Mouse (Mus musculus) lung, postnatal 14 days (tissue): ENCODE data around the gene Chchd6.

Experiments
- DNase-seq: peaks from one replicate; pipeline ENCODE4 v3.0.0; 2021

Chchd6 gene

GRCm38 (mm10) chr6:89584634-89585409 lies 10.6 kb downstream of the Chchd6 start:
- no peak for DNase-seq

DNA sequence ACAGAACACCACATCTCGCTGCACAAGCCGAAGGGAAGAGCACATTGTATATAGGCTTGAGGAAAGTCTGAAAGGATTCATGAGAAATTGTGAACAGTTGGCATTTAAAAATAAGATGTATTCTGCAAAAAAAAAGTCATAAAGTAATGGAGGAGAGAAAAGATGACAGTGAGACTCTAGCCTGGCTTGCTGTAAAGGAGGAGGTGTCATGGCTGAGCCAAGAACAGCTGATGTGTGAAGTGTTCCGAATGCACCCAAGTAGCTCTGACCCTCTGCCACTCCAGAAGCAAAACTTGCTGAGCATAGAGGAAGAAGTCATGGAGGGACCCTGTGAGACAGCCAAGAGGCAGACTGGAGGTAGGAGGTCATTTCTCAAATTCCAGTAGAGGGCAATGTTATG lies 12.3 kb downstream of the Chchd6 start:
- DNase-seq: no peak

- DNase-seq: no peak
Observed at GRCm38 (mm10) chr6:89574641-89575040, 20.8 kb downstream of the Chchd6 start.

GRCm38 (mm10) chr6:89573768-89574167 lies 21.7 kb downstream of the Chchd6 start:
- no peak for DNase-seq

- DNase-seq: no peak
Observed at GRCm38 (mm10) chr6:89572921-89573636, 22.4 kb downstream of the Chchd6 start.

GRCm38 (mm10) chr6:89569370-89569769 lies 26.1 kb downstream of the Chchd6 start:
- no peak for DNase-seq

DNA sequence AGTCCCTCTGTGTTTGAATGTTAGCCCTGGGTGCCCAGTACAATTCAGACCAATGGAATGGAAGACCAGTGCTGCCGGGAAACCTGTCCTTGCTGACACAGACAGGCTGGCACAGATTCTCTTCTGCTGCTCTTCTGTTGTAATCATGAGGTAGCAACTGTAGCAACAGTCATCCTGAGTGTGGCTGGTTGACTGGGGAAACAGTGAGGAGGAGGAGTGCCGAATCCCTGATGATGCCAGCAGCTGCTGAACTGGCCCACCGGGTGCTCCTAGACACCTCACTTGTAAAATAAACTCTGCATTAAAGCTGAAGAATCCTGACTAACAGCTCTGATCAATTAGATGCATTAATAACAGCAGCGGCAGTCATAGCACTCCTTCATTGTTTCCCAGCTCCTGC lies 28.7 kb downstream of the Chchd6 start:
- DNase-seq: no peak

DNA sequence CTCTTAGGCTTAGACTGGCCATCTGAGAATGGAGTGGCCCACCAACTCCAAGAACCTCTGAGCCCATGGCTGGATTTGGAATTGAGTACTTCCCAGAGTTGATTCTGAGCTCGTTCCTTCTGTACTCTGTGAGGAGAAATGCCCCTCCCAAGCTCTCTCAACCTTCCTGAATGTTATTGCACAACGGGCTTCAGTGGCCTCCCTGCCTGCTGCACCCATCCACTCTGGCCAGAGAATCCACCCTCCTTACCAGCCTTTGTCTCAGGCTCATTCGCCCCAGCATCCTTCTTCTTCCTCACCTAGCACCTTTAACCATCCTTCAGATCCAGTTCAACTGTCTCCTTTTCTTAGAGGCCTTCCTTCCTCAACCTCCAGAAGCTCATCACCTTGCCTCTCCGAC lies 32.1 kb downstream of the Chchd6 start:
- DNase-seq: no peak

DNA sequence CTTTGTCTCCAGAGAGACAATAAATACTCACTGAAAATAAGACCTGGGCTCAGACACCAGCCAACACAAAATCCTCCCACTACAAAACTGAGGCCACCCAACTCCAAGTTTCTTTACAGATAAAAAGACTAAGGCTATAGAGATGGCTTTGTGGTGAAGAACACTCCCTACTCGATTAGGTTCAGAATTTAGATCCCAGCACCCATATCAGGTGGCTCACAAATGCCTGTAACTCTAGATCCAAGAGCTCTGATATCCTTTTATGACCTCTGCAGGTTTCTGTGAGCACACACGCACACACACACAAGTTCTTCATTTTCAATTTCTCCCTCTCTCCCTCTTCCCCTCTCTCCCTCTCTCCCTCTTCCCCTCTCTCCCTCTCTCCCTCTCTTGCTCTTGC lies 34.6 kb downstream of the Chchd6 start:
- DNase-seq: no peak

DNA sequence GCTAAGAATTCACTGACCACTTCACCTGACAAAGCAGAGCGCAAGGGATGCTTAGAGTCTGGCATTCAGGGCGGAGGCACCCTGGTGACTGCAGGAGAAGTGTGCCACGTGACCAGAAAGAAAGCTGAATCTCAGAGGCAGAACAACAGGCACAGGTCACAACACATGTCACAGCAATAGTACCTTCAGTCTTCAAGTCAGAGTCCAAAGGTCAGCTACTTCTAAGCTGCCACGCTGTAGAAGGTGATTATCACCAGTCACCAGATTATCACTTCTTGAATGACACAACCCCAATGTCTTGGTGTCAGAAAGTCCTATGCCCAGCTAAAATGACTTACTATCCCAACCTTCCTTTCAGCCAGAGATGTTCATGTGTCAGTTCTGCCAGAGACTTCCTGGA lies 37.8 kb downstream of the Chchd6 start:
- DNase-seq: no peak

DNA sequence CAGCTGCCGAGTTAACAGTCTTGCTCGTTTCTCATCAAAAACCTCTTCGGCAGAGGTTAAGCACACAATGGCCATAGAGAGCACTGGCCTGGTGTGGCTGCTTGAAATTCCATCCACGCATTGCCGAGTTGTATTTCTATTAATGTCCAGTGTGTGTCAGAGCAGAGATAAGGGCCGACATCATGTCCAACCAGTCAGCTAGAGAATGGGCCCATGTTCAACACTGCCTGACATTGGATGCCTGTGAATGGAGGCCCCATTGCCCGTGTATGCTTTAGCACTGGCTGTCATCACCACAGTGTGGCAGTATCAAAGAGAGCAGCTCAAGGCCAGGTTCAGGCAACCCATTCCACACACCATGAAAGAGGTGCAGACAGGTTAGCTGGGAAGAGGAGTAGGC lies 38.9 kb downstream of the Chchd6 start:
- no peak for DNase-seq

DNA sequence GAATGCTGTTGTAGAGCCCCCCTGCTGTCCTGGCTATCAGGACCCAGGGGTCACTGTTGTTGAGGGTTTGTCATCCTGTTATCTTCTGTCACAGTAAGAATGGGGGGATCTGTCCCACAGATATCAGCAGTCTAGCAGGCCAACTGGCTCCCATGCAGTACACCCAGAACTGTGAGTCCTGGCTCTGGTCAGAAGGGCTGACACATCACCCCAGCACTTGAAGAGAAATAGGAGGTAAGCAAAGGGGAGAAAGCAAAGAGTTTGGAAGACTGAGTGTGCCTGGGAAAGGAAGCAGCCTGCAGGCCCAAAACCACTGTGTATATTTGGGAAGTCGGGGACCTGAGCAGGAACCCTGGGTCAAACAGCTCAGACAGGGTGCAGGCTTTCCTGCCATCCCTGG lies 39.5 kb downstream of the Chchd6 start:
- no peak for DNase-seq

- peak; percentile 17 for DNase-seq
Observed at GRCm38 (mm10) chr6:89554029-89554428, 41.4 kb downstream of the Chchd6 start.

DNA sequence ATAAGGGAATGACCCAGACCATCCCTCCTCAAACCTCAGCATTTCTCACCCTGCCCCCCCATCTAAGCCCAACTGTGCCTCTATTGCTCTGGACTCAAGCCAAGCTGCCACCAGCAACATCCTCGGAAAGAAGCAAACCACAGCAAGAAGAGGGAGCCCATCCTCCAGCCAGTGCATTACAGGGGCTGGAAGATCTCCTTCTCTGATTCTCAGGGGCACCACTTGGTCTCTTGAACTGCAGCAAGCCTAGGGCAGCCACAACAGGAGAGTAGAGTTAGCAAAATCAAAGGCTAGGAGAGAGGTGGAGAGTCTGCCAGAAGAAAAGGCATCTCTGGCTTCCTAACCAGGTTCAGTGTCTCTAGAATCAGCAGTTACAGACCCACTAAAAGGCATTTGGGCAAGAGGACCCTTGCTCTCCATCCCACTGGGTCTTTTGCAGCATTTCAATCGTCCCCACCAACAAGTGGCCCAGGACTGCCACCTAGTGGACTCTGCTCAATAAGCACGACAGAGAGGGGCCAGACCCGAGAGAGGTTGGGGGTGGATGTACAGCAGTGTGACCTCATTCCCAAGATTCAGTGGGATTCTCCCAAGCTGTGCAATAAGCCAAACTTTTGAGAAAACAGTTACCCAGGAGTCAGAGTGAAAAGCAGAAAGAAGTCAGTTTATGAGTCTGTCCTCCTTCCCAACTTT lies 42.3 kb downstream of the Chchd6 start:
- DNase-seq: peak; percentile 90

DNA sequence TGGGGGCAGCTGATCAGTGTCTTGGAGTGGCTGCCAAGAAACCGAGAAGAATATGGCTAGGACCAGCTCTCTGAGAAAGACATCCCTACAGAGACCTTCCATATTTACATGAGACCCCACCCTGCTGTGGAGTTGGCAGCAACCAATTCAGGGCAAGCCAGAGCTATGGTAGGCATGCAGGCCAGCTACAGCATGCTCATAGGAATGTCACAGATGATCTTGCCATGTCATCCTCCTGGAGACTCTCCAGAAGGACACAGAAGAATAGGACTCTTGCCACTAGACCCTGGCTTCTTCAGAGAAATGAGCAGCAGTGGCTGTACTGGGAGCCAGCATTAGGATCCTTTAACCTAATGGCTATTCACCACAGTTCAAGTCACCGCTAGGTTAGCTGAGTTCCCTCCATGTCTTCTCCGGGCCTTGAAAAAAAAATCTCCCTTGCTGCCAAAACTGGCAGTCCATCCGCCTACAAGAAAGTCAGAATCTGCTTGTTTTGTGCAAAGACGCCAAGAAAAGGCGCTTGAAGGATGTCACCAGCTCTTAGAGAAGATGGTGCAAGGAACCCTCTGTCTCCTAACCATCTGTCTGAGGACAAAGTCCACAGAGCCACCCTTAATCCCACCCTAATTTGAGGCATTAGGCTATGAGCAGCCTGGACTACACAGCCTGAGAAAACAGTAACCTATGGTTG lies 43.0 kb downstream of the Chchd6 start:
- no peak for DNase-seq

- no peak for DNase-seq
Observed at GRCm38 (mm10) chr6:89549157-89549556, 46.3 kb downstream of the Chchd6 start.

- no peak for DNase-seq
Observed at GRCm38 (mm10) chr6:89547951-89548350, 47.5 kb downstream of the Chchd6 start.

DNA sequence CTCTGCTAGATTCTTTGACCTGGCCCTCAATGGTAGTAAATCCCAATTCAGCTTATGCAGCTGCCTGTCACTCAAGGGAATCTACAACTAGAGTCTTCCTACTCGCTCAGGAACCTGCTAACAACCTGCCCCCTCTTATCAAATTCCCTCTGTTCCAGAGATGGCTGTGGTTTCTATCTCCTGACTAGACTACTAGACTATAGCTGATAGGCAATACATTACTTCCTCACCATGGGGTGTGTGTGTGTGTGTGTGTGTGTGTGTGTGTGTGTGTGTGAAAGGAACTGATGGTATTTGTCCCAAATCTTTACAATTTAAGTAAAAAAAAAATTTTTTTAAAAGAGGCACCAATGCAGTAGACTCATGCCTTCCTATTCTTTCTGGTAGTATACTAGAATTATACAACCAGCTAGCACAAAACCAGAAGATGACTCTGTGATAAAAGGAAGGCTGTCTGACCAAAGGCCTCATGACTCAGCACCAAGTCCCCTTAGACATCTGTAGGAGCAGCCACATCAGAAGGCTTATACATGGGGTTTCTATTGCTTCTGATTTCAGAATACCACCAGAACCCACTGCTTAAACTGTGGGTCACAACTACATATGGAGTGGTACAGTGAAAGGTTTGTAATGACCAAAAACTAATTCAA lies 57.2 kb downstream of the Chchd6 start:
- DNase-seq: no peak

GRCm38 (mm10) chr6:89535626-89536225 lies 59.7 kb downstream of the Chchd6 start:
- no peak for DNase-seq

GRCm38 (mm10) chr6:89524766-89525165 lies 70.7 kb downstream of the Chchd6 start:
- no peak for DNase-seq

DNA sequence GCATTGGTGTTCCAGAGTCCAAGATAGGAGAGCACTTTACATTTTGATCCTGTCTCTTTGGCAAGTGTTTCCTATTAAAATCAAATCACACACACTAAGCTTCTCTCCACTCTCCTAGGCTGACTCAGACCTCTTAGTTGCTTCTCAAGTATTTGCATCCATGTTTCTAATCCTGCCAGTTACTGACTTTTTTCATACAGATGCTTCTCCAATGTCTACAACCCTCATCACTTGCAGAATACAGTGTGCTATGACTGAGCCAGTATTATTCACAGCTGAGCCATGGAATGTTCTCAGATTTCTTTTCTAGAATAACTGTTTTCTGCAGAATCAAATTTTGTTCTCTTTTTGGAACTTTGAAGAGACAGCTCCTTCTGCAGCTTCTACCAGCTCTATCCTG lies 85.3 kb downstream of the Chchd6 start:
- DNase-seq: no peak

DNA sequence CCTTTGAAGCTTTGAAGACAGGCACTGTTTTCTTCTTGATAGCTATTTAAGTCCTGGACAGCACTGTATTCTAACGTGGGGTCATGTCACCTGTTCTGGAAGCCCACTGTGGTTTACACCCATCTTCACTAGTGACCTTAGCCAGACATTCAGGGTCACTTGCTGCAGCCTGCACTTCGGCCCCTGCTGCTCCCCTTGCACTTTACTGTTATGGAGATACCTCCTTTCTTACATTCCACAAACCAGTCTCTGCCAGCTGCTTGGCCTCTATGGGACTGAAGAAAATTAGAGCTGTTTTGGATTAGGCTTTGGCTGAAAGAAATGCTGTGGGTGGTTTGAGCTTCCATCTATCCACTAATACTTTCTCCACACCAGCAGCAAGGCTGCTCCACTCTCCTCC lies 86.7 kb downstream of the Chchd6 start:
- no peak for DNase-seq
